Mouse (Mus musculus) 3T3-L1 (cell line): ENCODE results near the gene Gart.
A peak's percentile ranks its signal among the peaks of the same experiment; 100 is the strongest.

Experiments used
- DNase-seq: peaks from one replicate; pipeline ENCODE4 v3.0.0-alpha.2; 2015; ENCODE audit warnings: low read depth, low spot score

The Gart gene

DNA sequence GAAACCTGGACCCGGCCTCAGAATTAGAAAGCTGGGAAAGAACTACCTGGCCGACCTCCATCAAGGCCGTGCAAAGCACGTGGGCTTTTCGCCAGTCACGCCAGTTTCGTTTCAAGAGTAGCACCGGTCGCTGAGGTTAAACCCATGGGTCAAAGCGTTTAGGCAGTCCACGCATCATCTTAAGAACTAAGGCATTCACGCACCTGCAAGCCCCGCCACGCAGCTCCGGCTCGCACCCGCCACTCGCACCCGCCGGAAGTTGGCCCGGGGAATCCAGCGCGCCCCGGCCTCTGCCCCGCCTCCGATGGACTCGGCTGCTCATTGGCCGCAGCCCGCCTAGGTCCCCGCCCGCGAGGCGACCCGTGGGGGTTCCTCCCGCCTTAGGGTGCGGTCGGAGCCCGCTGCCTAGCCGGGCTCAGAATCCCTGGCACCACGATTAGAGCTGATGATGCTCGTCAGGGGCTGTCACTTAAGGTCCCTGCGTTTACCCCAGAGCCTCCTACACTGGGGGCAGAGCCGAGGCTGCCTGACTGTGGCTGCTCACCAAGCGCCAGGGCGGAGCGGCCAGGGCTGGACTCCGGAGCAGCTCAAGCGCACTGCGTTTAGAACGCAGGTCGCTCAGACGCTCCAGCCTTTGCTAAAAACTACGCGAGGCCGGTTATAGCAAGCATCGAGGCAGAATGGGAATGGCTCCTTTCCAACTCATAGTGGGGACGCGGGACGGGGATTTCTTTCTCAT lies at the start of gene Gart:
Gene Gart, minus strand, starts transcription at position 272 of the 739 bp plus-strand sequence.
- DNase-seq = peak; percentile 91

DNA sequence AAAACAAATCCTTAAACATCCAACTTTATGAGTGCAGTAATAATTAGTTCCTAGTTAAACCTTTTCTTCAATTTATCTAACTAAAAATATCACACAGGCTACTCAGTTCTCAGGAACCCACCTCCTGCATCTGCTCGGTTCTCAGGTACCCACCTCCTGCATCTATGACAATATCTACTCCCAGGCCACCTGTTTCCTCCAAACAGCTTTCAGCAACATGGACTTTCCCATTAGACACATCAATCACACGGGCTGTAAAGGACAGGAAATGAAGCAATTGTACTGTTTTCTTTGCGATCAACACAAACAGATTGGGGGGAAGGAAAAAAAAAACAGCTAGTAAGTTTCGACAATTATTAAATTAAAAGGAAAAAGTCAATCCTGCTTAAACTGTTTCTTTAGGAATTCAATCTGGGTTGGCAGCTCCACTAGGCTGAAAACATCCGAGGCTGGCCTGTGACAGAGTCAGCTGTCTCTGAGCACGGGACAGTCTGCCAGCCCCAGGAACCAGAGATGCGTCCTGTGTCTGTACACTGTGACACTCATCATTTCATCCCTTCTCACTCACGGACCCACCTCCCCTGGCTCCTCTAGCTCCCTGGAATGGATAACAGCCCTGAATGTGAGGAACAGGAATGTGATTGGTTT lies 48.5 kb upstream of the Gart start:
- DNase-seq = no peak

DNA sequence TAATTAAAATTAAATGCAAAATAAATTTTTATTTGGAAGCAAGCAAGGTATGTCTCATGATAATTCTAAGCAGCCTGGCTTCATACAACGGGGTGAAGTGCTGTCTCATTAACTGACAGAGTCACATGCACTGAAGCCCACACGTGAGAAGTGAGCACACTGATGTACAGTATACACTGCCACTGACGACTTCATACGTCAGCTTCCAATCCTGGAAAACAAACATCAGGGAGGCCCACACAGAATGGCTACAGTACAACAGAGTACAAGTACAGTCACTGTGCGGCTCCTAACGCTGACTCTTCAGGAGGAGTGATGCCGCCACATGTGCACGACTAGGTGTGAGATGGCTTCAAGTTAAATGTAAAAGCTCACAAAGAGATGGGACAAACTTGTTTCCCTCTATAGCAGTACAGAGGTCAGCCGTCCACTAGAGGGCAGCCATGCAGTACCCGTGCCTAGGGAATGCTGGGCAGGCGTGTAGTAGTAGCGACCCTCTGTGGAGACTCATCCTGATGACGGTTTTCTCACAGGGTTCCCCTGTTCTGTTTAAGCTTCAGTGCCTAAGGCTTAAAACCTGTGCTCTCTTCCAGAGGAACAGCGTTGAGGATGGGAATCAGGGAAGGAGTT lies 47.8 kb upstream of the Gart start:
- peak; percentile 89 for DNase-seq

DNA sequence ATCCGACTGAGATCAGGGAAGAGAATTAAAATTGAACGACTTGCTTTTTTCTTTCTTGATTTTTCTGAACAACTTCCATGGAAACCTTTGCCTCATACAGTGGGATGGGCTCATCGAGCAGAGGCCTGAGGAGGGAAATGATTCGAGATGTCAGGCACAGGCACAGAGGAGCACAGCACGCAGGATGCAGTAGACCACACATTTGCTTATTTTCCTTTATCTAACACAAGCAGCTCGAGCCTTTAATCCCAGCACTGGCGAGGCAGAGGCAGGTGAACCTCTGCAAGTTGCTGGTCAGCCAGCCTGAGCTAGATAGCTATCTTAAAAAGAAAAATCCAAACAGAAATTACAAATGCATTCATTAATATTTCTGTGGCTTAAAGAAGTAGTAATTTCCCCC lies 43.0 kb upstream of the Gart start:
- DNase-seq = no peak

DNA sequence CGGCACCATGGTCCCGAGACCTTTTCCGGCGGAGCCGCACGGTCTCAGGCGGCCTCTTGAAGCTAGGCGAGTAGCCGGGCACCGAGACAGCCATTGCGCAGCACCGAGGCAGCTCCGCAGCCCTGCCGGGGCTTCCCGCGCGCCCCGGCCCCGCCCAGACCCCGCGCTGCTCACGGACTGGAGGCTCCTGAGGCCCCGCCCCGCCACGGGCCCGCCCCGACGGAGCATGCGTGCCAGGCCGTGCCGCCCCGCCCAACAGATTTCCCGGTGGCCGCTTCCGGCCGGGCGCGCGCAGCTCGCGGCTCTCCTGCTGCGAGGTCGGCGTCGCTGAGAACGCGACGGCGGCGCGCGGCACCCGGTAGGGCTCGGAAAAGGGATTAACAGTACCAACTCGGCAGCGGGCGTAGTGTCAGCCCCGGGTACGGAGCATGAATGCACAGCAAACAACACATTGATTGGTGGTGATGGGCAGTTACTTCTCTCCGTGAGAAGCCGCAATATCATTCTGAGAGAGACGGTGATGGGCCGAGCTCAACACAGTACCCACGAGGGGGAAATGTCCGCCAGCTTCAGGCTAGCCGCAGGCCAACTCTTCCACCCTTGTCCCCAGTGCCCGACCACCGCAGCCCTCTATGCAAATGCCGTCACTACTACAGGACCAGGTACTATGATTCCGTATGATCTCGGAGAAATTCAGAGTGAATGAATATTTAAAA lies 42.0 kb upstream of the Gart start, which contains the start of gene Donson:
Gene Donson, minus strand, starts transcription at position 152 of the 716 bp plus-strand sequence.
- peak; percentile 89 for DNase-seq

DNA sequence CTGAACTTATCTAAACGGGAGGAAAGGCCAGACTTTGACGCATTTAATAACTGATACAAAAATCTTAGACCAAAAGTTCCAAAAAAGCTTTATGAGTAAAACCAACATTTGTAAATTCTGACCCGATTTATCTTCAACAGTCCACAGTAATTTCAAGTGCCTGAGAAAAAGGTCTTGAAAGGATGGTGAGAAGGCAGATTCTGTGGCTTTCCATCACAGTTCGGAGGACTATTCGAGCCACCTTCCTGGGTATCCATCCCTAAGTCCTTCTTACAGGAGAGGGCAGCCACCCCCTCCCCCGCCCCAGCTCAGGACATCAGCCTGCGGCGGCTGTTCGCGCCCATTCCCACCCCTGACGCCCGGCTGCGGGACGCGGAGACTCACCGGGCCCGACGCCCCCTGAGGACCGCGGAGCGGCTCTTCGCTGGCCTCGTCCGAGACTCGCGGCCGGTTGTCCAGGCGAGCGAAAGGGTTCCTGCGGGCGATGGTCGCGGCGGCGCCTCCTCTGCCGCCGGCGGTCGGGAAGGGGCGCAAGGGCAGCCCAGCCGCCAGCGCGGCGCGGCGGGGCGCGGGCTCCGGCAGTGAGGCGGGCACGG lies 41.4 kb upstream of the Gart start:
- peak; percentile 36 for DNase-seq

DNA sequence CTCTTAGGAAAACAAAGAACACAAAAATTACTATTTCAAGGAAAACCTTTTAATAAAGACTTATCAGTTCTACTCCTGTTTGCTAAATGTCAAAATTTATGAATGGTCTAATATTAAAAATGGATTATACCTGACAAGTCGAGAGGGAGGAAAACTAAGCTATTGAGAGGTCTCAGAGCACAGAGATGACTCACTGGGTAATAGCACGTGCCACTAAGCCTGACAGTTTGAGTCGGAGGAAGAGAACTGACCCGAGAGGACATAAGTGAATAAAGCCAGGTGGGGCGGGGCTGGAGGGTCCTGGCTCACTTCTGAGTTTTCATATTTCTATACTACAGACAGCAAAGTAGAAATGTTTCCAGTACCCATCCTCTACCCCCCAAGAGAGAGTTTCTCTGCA lies 39.6 kb upstream of the Gart start:
- DNase-seq = no peak

DNA sequence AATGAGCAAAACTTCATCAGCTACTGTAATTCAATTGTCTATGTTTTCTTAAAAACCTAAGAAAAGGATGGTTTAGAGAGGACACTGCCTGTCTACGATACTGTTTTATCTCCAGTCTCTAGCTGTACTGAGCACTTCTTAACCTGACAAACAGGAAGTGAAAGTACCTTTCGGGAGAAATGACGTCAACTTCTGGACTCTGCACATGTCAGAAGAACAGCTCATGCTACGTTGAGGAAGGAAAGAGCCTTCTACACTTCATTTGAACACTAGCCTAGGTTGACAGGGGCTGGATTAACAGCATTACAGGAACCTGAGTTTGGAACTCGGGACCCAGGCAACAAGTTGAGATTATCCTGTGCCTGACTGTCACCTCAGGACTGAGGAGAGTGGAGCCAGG lies 38.8 kb upstream of the Gart start:
- no peak for DNase-seq

DNA sequence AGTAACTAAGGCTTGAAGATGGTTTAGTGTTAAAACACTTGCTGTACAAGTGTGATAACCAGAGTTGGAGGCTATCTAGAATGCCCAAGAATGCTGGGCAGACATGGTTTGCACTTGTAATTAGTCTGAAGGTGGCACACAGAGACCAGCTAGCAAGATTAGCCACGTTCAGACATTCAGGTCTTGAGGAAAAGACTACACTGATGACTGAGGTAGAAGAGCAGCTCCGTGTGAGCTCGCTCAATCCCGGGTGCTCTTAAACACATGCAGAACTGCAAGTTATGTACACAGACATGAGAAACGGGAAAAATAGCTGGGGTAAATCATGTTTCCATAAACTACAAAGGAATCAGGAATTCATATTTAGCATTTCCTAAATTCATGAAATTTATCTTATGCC lies 33.9 kb upstream of the Gart start:
- DNase-seq = no peak

DNA sequence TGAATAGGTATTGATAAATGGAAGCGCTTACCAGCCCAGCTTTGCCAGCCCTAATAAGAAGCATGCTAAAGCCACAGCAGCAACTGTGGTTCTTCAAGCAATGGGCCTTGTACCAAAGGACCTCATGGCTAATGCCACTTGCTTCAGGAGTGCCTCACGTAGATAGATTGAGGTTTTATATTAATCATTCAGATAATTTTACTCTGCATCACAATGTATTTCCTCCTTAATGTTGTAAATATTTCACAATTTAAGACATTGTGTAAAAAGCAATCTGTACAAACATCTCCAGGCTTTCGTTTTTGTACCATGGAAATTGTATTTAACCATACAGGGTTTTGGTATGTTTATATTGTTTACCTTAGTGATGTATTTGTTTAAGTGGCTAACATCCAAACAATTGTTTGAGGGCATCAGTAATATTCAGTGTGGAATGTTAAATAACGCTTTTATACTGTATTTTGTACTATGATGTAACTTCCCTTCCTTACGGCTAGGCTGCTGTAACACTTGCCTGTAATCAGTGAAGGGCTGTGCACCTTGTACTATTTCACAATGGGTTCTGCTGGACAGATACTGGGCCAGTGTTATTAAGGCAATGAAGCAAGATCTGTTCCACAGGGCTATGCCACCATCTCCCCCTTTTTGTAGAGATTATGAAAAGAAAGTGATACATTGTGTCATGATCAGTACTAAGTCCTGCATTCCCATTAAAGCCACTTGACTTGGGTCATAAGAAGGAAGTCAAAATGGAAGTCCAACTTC lies 31.6 kb upstream of the Gart start:
- DNase-seq = no peak

DNA sequence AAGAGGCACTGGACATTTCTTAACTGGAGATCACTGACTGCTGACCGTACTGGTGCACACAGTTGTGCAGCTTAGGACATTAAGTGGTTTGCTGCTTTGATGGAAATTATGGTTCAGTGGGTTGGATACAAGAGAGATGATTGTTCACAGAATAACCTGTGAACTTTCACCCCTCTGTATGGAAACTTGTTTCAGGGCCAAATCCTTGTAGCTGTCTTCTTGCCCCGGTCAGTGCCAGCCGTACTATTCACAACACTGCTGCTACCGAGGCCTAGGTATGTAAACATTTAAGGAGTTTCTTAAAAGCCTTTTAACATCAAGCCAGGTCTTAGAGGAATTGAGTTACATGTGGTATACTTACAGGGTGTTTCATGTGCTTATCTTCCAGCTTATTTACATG lies 27.7 kb upstream of the Gart start:
- no peak for DNase-seq

DNA sequence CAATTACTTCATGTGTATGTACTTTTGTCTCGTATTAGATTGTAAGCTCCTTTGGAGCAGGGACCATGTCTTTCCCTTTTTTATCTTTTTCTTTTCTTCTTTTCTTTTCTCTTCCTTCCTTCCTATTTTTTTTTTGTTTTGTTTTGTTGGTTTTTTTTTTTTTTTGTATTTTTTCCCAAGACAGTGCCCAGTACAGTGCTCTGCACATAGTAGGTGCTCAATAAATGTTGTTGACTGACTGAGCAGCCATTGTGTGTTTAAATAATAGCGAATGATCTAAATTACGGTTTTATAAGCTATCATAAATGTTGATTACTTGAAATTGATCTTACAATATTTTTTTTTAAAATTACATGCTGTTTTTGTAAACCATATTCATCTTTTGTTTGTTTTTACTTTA lies 17.0 kb upstream of the Gart start:
- no peak for DNase-seq

DNA sequence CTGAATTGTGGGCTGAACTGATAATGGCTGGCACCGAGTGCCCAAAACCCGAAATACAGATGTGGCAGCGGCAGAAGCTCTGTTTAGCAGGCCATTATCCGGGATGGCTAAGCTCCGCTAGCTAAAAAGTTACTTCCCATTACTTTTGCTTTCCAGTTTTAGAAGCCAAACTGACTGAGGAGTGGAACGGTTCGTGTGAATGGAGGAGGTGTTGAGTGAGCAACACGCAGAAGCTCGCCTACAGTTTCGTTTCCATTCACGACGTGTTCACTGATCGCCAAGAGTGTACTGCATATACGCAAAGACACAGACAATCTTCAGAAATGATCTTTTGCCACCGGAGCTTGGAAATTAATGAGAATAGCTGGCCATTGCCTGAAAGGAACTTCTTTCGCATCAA lies 15.6 kb upstream of the Gart start:
- DNase-seq = no peak

DNA sequence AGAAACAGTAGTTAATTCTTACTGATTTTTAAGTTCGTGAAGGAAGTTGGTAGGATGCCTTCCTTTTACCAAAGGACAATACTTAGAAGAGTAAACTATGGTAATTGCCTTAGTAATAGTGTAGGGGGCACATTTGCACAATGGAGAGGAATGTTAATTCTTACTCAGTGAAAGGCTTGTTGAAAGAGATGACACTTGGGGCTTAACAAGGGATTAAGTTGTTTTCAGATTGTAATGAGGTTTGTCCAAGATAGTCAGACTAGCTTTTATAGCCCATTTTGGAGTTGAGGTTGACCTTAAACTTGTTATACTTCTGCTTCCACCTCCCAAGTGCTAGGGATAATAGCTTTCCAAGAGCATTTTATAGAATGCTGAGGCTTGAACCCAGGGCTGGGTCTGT lies 14.6 kb upstream of the Gart start:
- no peak for DNase-seq

DNA sequence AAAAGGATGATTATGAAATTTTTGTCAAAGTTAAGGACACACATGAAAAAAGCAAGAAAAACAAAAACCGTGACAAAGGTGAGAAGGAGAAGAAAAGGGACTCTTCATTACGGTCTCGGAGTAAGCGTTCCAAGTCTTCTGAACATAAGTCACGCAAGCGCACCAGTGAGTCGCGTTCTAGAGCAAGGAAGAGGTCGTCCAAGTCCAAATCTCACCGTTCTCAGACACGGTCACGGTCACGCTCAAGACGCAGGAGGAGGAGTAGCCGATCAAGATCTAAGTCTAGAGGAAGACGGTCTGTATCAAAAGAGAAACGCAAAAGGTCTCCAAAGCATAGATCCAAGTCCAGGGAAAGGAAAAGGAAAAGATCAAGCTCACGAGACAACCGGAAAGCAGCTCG lies 13.0 kb upstream of the Gart start:
- no peak for DNase-seq

DNA sequence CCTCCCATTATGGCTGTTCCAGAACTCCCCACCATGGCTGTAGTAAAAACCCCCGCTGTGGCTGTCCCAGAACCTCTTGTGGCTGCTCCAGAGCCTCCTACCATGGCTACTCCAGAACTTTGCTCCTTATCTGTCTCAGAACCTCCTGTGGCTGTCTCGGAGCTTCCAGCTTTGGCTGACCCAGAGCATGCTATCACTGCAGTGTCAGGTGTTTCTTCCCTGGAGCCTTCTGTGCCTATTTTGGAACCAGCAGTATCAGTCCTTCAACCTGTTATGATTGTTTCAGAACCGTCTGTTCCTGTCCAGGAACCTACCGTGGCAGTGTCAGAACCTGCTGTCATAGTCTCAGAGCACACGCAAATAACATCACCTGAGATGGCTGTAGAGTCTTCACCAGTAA lies 11.7 kb upstream of the Gart start:
- DNase-seq = no peak

DNA sequence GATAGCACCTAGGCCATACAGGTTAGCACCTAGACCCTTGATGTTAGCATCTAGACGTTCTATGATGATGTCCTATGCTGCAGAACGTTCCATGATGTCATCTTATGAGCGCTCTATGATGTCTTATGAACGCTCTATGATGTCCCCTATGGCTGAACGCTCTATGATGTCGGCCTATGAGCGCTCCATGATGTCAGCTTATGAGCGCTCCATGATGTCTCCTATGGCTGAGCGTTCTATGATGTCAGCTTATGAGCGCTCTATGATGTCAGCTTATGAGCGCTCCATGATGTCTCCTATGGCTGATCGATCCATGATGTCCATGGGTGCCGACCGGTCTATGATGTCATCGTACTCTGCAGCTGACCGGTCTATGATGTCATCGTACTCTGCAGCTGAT lies 10.5 kb upstream of the Gart start:
- no peak for DNase-seq

DNA sequence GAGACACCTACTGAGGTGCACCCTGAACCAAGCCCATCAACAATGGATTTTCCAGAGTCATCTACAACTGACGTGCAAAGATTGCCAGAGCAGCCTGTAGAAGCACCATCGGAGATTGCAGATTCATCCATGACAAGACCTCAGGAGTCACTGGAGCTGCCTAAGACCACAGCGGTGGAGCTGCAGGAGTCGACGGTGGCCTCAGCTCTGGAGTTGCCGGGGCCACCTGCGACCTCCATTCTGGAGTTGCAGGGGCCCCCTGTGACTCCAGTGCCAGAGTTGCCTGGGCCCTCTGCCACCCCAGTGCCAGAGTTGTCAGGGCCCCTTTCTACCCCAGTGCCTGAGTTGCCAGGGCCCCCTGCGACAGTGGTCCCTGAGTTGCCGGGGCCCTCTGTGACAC lies 8.5 kb upstream of the Gart start:
- no peak for DNase-seq

DNA sequence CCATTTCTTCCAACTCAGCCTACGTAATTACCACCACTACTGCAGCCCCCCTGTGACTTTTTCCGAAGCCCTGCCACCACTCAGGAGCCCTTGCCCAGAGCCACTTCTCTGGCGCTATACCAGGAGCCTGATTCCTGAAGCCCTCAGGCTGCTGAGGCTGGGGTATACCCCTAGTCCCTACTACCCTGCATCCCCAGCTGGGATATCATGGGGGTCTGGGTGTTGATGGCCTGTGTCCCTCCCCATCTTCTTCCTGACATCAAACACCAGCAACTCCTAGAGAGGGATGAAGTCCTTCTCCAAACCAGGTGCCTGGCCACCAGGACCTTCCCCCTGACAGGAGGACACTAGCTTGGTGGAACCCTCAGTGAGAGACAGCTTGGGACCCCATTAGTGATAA lies 5.4 kb upstream of the Gart start:
- DNase-seq = no peak

DNA sequence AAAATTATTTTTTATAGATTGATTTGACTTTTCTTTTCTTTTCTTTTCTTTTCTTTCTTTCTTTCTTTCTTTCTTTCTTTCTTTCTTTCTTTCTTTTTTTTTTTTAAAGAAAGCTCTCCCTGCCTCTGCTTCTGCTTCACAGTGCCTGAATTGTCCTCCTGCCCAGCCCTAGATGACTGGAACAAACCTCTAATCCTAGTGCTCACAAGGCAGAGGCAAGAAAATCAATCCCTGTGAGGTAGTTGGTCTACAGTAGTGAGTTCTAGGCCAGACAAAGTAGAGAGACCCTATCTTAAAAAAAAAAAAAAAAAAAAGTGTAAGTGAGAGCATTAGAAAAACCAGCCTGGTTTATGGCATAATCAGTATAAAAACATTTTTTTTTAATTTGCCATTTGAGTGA lies 3.0 kb upstream of the Gart start:
- DNase-seq = no peak

DNA sequence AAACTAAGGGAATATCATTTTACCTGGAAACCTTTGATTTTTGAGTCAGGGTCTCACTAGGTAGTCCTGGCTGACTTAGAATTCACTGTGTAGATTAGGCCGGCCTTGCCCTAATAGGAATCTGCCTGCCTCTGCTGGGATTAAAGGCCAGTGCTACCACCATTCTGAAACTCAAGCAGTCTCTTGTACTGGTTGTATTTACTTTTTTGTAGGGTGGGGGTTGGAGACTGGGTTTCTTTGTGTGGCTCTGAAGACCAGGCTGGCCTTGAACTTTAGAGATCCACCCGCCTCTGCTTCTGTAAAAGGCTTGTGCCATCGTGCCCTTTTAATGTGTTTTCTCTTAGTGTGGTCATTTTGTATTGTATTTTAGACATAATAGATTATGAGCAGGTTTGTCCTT lies 2.5 kb upstream of the Gart start:
- DNase-seq = peak; percentile 38
